Mouse (Mus musculus) layer of hippocampus, adult 18-20 months (tissue): ENCODE results near the gene Mss51. TPM values are rescaled to one million over a fixed set of nuclear protein-coding genes. Genes with fewer than 3 reads are reported as not detected.

Source experiments
- DNase-seq, 2 experiments: peaks; one replicate each; pipeline ENCODE4 v3.0.0; 2022; ENCODE audit warnings: low spot score in 2 of 2
- long read RNA-seq: library from polyadenylated mRNA; stranded (forward); transcript quantifications from one replicate; pipeline ENCODE4 v2.0.0, GENCODE M21; 2021
- total RNA-seq, 2 experiments: library from RNA; stranded (reverse); gene quantifications; 2 replicates each; pipeline ENCODE4 v1.2.3; 2021

Mss51 gene
- 1 to 10 TPM in 1 of 2 experiments, under 1 TPM in 1; 0.40 to 1.1 TPM for total RNA-seq
- long read RNA-seq, partial matches to known transcripts: 0 of 2 reads
- long read RNA-seq, other reads (novel, unspliced or antisense): 2 of 2 reads

DNA sequence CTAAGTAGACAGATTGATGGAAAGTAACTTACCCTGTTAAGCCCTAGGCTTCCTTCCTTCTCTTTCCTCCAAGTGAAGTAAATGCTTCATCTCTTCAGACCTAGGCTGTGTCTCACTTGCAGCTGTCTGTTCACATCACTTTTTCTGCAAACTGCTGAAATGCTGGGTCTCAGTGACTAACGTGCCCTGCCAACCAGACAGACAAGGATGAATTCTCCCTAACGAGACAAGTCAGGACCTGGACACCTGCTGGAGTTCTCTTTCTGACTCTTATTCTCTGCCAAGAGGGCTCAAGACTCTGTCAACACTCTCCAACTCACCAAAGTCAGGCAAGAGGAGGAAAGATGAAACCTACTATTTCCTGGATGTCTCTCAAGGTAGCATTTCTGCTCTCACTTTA lies at the start of gene Mss51:
Gene Mss51 (minus strand): TSS at position 299 of the 400 bp plus-strand sequence.
- DNase-seq: no peak

DNA sequence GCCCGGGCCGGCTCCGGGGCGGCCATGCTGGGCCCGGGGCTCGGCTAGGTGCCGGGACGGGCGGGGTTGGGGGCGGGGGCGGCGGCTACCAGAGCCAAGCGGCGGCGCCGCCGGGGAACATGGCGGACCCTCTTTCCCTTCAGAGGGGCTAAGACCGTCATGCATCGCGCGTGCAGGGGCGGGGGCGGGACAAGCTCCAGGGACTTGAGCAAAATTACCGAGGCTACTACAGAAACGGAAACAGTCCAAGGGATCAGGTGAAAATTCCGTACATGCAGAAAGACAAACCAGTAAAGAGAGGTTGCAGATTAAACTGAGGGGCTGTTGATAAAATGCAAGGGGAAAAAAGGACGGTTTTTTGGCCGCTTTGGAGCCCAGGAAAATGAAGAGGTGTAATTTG lies 49.7 kb upstream of the Mss51 start, which contains the start of gene Ppp3cb:
Gene Ppp3cb (minus strand): TSS at position 159 of the 400 bp plus-strand sequence.
- DNase-seq: peak; percentile 64 to 87

DNA sequence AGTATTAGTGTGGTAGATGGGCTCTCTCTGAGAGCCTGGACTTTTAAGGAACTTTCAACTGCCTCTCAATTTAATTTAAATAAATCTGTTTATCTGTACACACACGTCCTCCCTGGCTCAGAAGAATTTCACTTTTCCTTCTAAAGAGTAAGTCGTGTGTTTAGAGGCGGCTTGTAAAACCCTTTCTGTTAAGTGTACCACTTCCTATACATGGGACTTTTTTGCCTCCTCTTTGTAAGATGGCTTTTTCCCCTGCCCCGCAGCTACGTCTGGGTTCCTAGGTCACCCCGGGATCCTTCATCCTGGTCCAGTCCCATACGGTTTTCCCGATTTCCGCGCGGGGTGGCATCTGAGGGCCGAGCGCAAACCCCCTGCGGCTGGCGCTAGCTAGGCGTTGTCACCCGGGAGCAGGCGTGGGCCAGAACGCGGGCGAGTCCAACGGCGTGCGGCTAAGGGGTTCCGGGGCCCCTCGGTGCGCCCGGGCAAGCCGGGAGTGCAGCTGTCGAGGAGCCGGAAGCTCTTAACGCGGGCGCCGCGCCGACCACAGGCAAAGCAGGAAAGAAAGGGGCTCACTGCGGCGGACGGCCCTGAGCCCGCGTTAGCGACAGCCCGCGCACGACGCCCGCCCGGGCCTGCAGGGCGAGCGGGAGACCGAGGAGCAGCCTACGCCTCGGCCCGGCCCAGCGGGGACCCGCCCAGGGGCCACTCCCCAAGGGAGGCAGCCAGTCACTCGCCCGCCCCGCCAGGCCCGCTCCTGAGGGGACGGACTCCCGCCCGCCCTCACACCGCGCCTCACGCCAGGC lies 49.0 kb upstream of the Mss51 start:
- DNase-seq: peak; percentile 81 to 85

DNA sequence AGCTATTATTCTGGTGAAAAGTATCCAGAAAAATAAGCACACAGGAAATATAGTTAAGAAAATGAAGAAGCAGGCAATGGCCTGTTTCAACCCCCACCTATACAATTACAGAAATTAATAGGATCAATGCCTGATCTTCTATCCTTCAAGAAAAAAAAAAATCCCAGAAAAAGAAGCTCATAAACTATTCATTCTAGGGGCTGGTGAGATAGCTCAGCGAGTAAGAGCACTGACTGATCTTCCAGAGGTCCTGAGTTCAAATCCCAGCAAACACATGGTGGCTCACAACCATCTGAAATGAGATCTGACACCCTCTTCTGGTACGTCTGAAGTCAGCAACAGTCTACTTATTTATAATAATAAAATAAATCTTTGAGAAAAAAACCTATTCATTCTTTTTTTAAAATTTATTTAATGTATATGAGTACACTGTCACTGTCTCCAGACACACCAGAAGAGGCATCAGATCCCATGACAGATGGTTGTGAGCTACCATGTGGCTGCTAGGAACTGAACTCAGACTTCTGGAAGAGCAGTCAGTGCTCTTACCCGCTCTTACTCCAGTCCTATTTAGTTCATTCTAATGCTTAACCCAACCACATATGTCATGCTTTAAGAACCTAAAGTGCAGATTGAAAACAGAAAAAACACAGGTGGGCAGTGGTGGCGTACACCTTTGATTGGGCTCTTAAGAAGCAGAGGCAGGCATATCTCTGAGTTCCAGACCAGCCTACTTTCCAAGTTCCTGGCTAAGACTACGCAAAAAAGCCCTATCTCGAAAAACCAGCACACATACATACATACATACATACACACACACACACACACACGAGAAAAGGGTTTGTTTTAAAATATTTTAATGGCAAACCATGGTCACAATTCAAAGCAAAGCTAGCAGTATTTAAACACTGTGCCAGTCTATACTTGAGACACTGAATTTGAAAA lies 48.0 kb upstream of the Mss51 start:
- peak in 1 of 2 experiments; percentile 34 for DNase-seq

DNA sequence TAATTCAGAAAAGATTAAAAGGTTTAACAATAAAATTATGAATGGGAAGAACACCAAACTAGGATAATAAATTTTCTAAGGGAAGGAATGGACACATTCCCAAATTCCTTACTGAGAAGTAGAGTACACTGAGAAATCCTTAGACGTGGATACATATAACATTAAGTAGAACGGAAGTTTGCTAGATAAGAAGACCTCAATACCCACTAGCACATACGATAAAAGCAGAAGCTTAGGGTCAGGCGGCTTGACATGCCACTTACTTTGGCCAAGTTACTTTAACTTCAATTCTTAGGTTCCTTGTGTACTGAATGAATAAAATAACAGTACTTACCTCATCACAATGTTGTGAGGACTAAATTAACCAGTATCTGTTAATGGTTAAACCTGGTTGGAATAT lies 32.9 kb upstream of the Mss51 start:
- DNase-seq: no peak

DNA sequence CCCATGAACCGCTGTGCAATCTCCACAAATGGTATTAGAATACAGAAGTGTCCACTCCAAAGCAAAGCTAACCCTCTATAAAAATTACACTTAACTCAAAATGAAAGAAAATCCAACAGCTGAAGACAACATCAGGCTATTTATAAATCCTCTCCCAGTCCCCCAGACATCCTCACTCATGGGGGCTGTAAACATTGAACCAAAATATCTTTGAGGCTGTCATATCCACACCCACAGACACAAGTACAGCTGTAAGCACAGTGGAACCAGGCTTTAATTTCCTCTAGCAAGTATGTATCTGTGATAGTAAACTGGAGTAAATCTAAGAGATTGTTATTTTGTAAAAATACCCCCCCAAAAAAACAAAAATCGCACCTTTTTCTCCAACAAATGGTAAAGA lies 23.5 kb upstream of the Mss51 start:
- no peak for DNase-seq

DNA sequence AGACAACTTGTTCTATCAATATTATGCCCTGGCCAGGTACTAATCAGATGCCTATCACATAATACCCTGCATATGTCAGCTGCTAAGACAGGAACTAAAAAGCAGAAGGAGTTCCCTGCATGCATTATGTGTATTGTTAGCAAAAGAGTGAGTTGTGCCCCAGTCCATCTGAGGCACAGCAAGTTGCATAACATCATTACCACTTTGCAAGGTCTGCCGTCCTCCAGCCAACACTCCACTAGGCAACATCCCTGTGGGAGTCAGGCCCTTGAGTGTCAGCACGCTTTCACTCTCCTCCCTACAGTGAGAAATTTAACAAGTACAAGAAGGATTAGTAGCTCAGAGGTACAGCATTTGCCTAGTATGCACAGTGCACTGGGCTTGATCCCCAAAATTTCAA lies 11.7 kb upstream of the Mss51 start:
- DNase-seq: no peak

DNA sequence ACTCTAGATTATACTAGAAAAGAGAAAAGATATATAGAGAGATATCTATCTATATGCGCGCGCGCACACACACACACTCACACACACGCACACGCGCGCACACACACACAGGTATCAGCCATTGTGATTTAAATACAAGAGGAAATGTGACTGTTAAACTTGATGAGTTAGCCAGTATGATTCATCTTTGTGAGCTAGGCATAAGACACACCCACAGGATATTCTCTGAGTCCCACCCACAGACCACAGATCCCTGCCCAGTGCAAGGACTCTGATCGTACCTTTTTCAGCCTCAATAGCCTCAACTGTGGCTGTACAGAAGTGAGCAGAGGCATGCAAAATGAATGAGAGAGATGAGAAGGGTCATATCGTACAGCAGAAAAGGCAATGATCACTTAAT lies 6.3 kb upstream of the Mss51 start:
- no peak for DNase-seq

DNA sequence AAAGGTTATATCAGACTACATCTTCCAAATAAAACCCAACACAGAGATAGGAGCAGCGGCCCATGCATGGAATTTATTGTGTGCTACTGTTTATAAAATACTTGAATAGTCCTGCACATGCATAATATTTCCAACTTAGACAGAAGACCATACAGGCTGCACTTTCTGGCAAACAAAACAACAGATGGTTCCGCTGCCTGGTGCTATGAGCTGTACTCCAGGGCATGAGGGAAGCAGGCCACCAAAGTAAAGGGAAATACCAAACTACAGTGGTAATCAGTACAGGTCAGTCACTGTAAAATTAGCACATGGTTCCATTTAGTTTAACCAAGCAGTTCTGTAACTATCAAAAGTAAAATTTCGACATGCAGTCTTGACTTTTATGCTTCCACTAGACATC lies 3.3 kb upstream of the Mss51 start:
- no peak for DNase-seq

DNA sequence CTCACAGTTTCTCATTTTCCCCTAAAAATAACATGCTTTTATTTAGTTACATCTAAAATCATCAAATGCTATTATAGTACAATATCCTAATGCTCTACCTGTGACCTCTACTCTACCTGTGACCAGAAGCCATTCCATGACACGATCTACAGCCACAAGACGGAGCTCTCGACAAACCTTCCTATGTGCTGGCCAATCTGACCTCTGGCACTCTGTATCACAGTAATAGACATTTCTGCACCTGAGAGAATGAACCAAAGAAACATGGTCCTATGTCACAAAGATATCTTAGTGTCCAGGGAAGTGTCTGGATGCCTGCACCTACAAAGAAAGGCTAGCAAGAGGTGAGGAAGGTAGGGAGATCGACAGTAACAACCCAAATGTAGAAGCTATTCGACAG lies 10.7 kb downstream of the Mss51 start:
- DNase-seq: no peak

DNA sequence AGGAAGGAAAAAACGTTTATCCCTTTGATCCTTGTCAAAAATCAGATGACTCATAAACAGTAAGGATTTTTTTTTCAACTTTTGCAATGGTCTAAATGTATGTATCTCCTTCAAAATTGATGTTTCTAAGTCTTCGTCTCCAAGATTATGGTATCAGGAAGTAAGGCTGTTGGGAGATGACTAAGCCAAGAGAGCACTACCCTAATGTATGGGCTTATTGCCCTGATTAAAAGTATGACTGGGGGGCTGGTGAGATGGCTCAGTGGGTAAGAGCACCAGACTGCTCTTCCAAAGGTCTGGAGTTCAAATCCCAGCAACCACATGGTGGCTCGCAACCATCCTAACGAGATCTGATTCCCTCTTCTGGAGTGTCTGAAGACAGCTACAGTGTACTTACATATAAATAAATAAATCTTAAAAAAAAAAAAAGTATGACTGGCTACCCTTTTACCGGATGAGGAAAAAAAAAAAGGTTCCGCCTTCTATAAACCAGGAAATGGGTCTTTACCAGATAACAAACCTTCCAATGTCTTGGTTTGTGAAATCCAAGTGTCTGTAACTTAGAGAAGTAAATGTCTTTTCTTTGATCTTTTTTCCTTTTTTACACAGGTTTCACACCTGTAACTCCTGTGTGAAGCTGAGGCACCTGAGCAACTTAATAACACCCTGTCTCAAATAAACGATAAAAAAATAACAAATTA lies 14.5 kb downstream of the Mss51 start:
- DNase-seq: no peak

DNA sequence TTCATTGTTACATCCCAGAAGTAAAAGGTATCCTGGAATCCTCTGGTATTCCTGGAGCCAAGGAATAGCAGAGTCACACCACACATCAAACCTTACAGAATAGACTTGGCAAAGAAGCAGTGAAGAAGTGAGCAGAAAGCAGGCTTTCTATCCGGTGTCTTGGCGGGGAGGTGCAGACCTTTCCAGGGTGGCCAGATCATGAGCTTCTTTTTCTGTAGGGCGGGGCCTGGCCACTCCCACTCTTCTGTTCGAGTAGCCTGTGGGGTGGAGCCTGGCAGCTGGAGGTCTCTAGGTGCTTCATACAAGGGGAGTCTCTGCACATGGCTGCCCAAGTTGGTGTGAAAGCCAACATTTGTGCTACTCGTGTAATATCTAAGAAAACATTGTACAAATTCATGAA lies 15.5 kb downstream of the Mss51 start:
- DNase-seq: no peak

DNA sequence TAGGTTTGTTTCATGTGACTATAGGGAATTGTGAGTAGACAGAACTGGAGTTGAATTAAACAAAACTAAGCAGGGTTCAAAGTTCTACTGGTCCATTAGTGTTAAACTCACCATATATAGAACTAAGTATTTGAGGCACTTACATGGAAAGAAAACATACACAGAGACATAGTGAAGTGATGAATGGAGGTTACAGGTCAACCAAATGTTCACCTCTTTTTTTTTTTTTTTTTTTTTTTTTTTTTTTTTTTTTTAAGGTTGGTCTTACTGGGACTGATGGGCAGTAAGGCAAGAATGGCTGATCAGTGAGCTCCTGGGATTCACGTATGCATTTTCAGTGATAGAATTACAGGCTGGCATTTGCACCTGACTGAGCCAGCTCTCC lies 16.5 kb downstream of the Mss51 start:
- no peak for DNase-seq

DNA sequence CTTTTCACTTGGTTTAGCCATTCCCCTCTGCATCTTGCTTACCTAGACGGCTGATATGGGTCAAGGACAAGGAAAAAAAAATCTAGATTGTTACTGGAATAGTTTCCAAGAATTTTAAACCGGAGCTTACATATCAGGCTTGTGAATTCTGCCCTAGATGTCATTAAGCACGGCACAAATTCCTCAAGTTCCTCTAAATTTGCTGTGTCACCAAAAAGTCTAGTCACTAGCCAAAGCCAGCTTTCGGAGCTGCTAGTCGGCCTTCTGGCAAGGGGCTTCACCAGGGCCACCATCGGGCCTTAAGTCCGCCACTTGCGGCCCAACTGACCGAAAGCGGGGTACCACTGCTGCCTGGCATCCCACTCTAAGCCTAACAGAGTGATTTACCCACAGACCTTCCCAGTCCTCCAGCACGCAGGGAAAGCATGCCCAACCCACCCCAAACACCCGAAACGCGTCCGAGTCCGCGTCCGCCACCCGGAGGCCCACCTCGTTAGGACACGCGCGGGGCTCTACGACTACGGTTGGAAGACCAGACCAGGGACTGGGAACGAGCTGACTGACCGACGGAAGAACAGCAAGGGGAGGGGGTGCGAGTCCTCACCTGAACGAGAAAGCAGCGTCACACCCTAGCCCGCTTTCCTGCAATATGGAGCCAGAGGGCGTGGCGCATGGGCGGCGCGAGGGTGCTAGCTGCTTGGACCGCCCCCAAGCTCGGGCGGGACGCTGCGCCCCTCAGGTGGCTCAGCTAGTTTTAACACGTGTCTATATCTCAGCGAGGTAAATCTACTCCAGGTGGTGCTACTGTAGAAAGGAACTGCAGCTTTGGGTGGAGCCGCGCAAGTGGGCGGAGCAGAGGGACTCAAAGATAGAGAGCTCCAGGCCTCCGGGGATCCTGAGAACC lies 17.2 kb downstream of the Mss51 start, which contains the start of gene Anxa7:
Gene Anxa7 (minus strand): TSS at position 843 of the 904 bp plus-strand sequence.
- peak; percentile 59 to 75 for DNase-seq

DNA sequence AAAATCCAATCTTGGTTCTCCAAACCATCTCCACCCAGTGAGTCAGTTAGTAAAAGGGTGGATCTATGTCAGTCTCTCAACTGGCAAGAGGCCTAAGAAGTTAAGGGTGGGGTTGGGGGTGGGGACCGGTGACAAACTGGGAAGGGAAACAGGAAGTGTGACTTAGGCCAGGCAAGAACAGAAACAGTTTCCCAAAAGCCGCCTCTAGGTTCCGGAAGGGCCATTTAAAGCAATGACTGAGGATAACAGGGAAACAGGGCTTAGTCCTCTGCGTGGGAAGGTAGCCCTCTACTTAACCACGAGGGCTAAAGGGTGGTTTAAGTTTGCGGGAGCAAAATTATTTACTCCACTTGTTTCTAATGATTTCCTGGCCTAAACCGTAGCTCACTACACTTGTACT lies 17.9 kb downstream of the Mss51 start:
- no peak for DNase-seq

DNA sequence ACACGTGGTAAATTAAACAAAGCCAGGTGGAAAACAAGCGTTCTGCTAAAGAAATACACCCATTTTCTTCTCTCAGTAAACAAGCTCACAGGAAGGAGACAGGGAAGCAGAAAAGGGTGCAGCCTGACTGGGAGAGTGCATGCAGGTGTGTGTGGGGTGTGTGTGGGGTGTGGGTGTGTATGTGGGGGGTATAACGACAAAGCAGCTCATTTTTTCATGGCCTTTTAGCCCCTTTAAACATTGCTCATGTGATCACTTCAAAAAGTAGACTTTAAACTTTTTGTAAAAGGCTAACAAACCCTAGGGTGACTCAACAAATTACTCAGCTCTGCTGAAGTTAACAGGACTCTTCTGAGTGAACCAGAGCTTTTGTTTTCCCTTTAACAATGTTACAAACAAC lies 18.3 kb downstream of the Mss51 start:
- DNase-seq: no peak

DNA sequence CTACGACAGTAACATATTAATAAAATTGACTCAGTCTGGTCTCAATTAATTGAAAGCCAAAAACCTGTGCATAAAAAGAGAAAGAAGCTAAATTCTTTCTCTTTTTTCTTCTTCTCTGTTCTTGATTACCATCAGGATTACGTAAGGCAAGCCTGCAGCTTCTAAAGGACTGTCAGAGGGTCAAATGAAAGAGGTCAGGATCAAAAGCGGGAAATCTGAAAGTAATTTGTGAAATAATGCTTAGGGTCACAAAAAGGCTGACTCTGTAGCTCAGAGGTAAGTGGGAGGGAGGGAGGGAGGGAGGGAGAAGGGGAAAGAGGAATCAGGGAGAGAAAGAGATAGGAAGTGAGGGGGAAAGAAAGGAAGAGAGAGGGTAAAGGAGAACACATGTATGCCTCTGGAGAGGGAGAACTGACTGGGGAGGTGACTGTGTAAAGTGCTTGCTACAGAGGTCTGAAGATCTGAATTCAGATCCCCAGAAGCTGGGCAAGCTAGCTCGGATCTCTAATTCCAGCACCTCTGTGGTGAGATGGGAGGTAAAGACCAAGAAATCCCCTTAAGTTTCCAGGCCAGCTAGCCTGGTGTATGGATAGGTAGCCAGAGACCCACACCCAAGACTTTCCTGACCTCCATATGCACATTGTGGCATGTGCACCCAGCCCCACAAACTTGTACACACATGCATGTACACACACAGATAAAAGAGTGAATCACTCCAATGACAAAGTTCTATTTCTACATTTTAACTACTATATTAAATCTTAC lies 19.3 kb downstream of the Mss51 start:
- no peak for DNase-seq

DNA sequence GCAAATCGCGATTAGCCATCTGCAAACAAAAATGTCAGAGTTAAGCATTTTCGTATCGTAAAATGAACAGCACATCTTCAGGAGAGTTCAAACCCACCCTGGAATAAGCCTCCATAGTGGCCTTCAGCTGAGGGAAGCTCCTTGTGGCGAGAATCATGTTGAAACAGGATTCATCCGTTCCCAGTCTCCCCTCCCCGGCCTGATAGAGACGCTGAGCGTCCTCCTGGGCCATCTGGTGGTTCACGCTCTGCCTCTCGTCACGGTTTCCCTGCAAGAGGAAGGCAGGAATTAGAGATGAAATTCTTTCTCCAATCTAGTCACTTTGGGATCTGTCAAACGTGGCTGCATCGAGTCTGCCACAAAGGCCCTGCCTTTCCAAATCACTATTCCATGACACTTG lies 36.5 kb downstream of the Mss51 start:
- peak; percentile 28 to 60 for DNase-seq

DNA sequence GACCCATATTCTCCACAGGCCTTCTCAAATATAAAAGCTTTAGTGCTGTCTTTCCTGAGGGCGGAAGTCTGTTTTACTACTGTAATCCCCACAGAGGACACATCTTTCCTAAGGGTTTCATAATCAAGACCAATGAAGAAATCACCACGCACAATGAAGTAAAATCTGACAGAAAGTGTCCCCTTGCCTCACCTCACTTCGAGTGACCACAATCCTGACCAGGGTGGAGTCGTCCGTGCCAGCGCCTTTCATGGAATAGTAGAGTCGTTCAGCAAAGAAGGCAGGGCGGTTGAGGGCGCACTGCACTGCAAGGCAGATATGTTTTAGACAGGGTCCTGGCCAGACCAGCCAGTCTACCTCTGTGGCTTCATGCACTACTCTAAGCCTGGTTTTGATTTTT lies 38.3 kb downstream of the Mss51 start:
- no peak for DNase-seq
